Mouse (Mus musculus) G1E (cell line): ENCODE measurements around the gene Pola2.

Experiments used
- CTCF ChIP-seq: IDR thresholded peaks from 2 replicates; pipeline ENCODE4 v1.5.1; 2012; ENCODE audit warnings: low read depth, low read length, inconsistent platforms, mixed read lengths
- TAL1 ChIP-seq: conservative IDR thresholded peaks from 2 replicates; pipeline ENCODE4 v1.6.1; 2012; ENCODE audit warnings: low read depth, low read length, inconsistent platforms, mixed read lengths

- TF ChIP-seq CTCF (no peak), TAL1 (no peak)
Measured at GRCm38 (mm10) chr19:5928546-5928945, 35.5 kb downstream of the Pola2 start.
